ENCODE assay signal across 8 mouse cellular contexts in genomic region chr1:166153351-166154120, GRCm38 (mm10). TPM values are rescaled to one million over a fixed set of nuclear protein-coding genes. Genes with fewer than 3 reads are reported as not detected.
A peak's percentile ranks its signal among the peaks of the same experiment; 100 is the strongest.
DNase-seq lines count a peak whose midpoint lies in the region; ATAC-seq lines count a peak whose summit lies in the region.

No protein-coding gene starts in this region.

- H3K9me3 ChIP-seq in embryonic facial prominence, embryonic 14.5 days (ENCODE audit: control insufficient read depth, low read length) = no peaks in the 10 kb centered on the region
- no peaks in the 10 kb centered on the region for H3K9me3 ChIP-seq in heart, embryonic 10.5 days
- no peaks in the 10 kb centered on the region for H3K9me3 ChIP-seq in liver, embryonic 13.5 days (replicated peaks)
- no peaks in the 10 kb centered on the region for H3K9me3 ChIP-seq in neural tube, embryonic 11.5 days (ENCODE audit: control insufficient read depth, low read length)
- no peaks in the 10 kb centered on the region for H3K9me3 ChIP-seq in stomach, embryonic 16.5 days (replicated peaks; ENCODE audit: control insufficient read depth, low read length)

- H3K27ac ChIP-seq in embryonic facial prominence, embryonic 14.5 days (replicated peaks; ENCODE audit: low read depth, low read length) = no peak overlapping the region
- no peak overlapping the region for H3K27ac ChIP-seq in heart, embryonic 10.5 days
- H3K27ac ChIP-seq in liver, embryonic 13.5 days = no peak overlapping the region
- no peak overlapping the region for H3K27ac ChIP-seq in neural tube, embryonic 11.5 days (ENCODE audit: low read depth, low read length)
- H3K27ac ChIP-seq in stomach, embryonic 16.5 days (ENCODE audit: low read length) = no peak overlapping the region

- peaks cover 23% of the 10 kb centered on the region for H3K27me3 ChIP-seq in embryonic facial prominence, embryonic 14.5 days (replicated peaks; ENCODE audit: control insufficient read depth, insufficient read depth, low read length)
- peaks cover 40% of the 10 kb centered on the region for H3K27me3 ChIP-seq in heart, embryonic 10.5 days (ENCODE audit: insufficient read depth, poor library complexity, severe bottlenecking)
- peaks cover 22% of the 10 kb centered on the region for H3K27me3 ChIP-seq in liver, embryonic 13.5 days
- H3K27me3 ChIP-seq in neural tube, embryonic 11.5 days (ENCODE audit: control insufficient read depth, insufficient read depth, low read length) = peaks cover 8% of the 10 kb centered on the region; the same call in 1 of the 2 replicates
- H3K27me3 ChIP-seq in stomach, embryonic 16.5 days (ENCODE audit: control insufficient read depth, insufficient read depth, low read length) = peaks cover 12% of the 10 kb centered on the region

- no peaks in the 10 kb centered on the region for H3K36me3 ChIP-seq in embryonic facial prominence, embryonic 14.5 days (ENCODE audit: control insufficient read depth, insufficient read depth, low read length)
- H3K36me3 ChIP-seq in heart, embryonic 10.5 days = no peaks in the 10 kb centered on the region
- no peaks in the 10 kb centered on the region for H3K36me3 ChIP-seq in liver, embryonic 13.5 days
- no peaks in the 10 kb centered on the region for H3K36me3 ChIP-seq in neural tube, embryonic 11.5 days (ENCODE audit: control insufficient read depth, insufficient read depth, low read length)
- no peaks in the 10 kb centered on the region for H3K36me3 ChIP-seq in stomach, embryonic 16.5 days (ENCODE audit: control insufficient read depth, insufficient read depth, low read length)

- H3K4me2 ChIP-seq in embryonic facial prominence, embryonic 14.5 days (ENCODE audit: low read depth, low read length) = no peak overlapping the region
- H3K4me2 ChIP-seq in liver, embryonic 13.5 days = 0 out of 2 replicates have a peak overlapping the region, but pooled peaks have one; percentile 21
- no peak overlapping the region for H3K4me2 ChIP-seq in neural tube, embryonic 11.5 days (ENCODE audit: low read depth)
- peak overlapping the region; percentile 41; the same call in 1 of the 2 replicates for H3K4me2 ChIP-seq in stomach, embryonic 16.5 days (ENCODE audit: low read depth, low read length)

- H3K9ac ChIP-seq in embryonic facial prominence, embryonic 14.5 days (ENCODE audit: low read depth, low read length) = no peak overlapping the region
- no peak overlapping the region for H3K9ac ChIP-seq in liver, embryonic 13.5 days
- no peak overlapping the region for H3K9ac ChIP-seq in neural tube, embryonic 11.5 days (ENCODE audit: low read length)
- no peak overlapping the region for H3K9ac ChIP-seq in stomach, embryonic 16.5 days (ENCODE audit: low read length)

- peak; percentile 92 for DNase-seq in A20 (ENCODE audit: low read depth, low spot score)
- DNase-seq in adrenal gland, postnatal 36 days = peak; percentile 90 to 94
- peak; percentile 91 for DNase-seq in embryonic facial prominence, embryonic 14.5 days (ENCODE audit: low spot score)
- DNase-seq in heart, embryonic 10.5 days (ENCODE audit: low spot score) = peak; percentile 90
- peak; percentile 95 for DNase-seq in kidney, postnatal 10 days
- peak; percentile 66 for DNase-seq in liver, embryonic 13.5 days
- peak; percentile 86 for DNase-seq in neural tube, embryonic 11.5 days (ENCODE audit: low spot score)

- 0 out of 2 replicates have a peak, but pooled peaks cover 4% of the 10 kb centered on the region for H3K4me1 ChIP-seq in embryonic facial prominence, embryonic 14.5 days (ENCODE audit: control insufficient read depth, insufficient read depth, low read length)
- H3K4me1 ChIP-seq in heart, embryonic 10.5 days = peaks cover 17% of the 10 kb centered on the region; the same call in 1 of the 2 replicates
- H3K4me1 ChIP-seq in liver, embryonic 13.5 days (replicated peaks) = peaks cover 25% of the 10 kb centered on the region
- peaks cover 4% of the 10 kb centered on the region; the same call in 1 of the 2 replicates for H3K4me1 ChIP-seq in neural tube, embryonic 11.5 days (ENCODE audit: control insufficient read depth, insufficient read depth, low read length)
- H3K4me1 ChIP-seq in stomach, embryonic 16.5 days (ENCODE audit: control insufficient read depth, insufficient read depth, low read length) = no peaks in the 10 kb centered on the region; the same call in 1 of the 2 replicates

- H3K4me3 ChIP-seq in embryonic facial prominence, embryonic 14.5 days (ENCODE audit: low read depth, low read length) = no peak overlapping the region
- H3K4me3 ChIP-seq in heart, embryonic 10.5 days = no peak overlapping the region; the same call in 1 of the 2 replicates
- H3K4me3 ChIP-seq in liver, embryonic 13.5 days (replicated peaks) = no peak overlapping the region
- no peak overlapping the region for H3K4me3 ChIP-seq in neural tube, embryonic 11.5 days (ENCODE audit: low read depth, low read length)
- no peak overlapping the region for H3K4me3 ChIP-seq in stomach, embryonic 16.5 days (replicated peaks; ENCODE audit: low read length)

- WGBS in embryonic facial prominence, embryonic 14.5 days = 12% methylated on average over 18 of the region's 18 CpGs
- WGBS in heart, embryonic 10.5 days = 14% methylated on average over 18 of the region's 18 CpGs
- 12% methylated on average over 18 of the region's 18 CpGs for WGBS in liver, embryonic 13.5 days (ENCODE audit: insufficient replicate concordance)
- WGBS in neural tube, embryonic 11.5 days = 13% methylated on average over 18 of the region's 18 CpGs
- WGBS in stomach, embryonic 16.5 days = 7% methylated on average over 18 of the region's 18 CpGs

- ATAC-seq in embryonic facial prominence, embryonic 14.5 days (ENCODE audit: low read depth) = peak; percentile 56
- ATAC-seq in liver, embryonic 13.5 days (ENCODE audit: low read depth) = no peak
- ATAC-seq in neural tube, embryonic 11.5 days (ENCODE audit: insufficient read depth, low FRiP score, low TSS enrichment) = no peak
- peak; percentile 59; the same call in 1 of the 2 replicates for ATAC-seq in stomach, embryonic 16.5 days (ENCODE audit: insufficient read depth, low FRiP score)

RNA-seq across cellular contexts. Expression of gene Gpa33, which starts 23.5 kb away (rescaled TPM):
- total RNA-seq in adrenal gland, postnatal 36 days (2021) = under 1 TPM; 0.10 to 0.23 TPM
- polyA plus RNA-seq in embryonic facial prominence, embryonic 14.5 days (2014; fragmentation: Nextera tagmentation; extraction: Ambion mirVana) = 0.26 TPM in 1 of 2 replicates, not detected in the other
- 0.15 and 0.20 TPM in 2 replicates for polyA plus RNA-seq in heart, embryonic 10.5 days (2016; fragmentation: Nextera tagmentation; extraction: Ambion mirVana)
- polyA plus RNA-seq in liver, embryonic 13.5 days (2015; fragmentation: Nextera tagmentation; extraction: Ambion mirVana) = 0.17 TPM in 1 of 2 replicates, not detected in the other
- 0.14 and 0.21 TPM in 2 replicates for polyA plus RNA-seq in neural tube, embryonic 11.5 days (2014; fragmentation: Nextera tagmentation; extraction: Ambion mirVana)
- polyA plus RNA-seq in stomach, embryonic 16.5 days (2015; fragmentation: Nextera tagmentation; extraction: Ambion mirVana) = 11.9 and 14.2 TPM in 2 replicates

RNA-seq across cellular contexts. Expression of gene Dusp27, which starts 25.8 kb away (rescaled TPM):
- under 1 TPM; 0.07 to 0.10 TPM for total RNA-seq in adrenal gland, postnatal 36 days (2021)
- 11.3 and 14.0 TPM in 2 replicates for polyA plus RNA-seq in embryonic facial prominence, embryonic 14.5 days (2014; fragmentation: Nextera tagmentation; extraction: Ambion mirVana)
- 38.2 and 64.9 TPM in 2 replicates for polyA plus RNA-seq in heart, embryonic 10.5 days (2016; fragmentation: Nextera tagmentation; extraction: Ambion mirVana)
- polyA plus RNA-seq in liver, embryonic 13.5 days (2015; fragmentation: Nextera tagmentation; extraction: Ambion mirVana) = 0.16 TPM in 2 replicates
- 3.6 and 4.7 TPM in 2 replicates for polyA plus RNA-seq in neural tube, embryonic 11.5 days (2014; fragmentation: Nextera tagmentation; extraction: Ambion mirVana)
- polyA plus RNA-seq in stomach, embryonic 16.5 days (2015; fragmentation: Nextera tagmentation; extraction: Ambion mirVana) = 2.5 and 6.1 TPM in 2 replicates

Comparison
In these comparisons a context has a peak if more than half of its experiments do, and no peak if none do; other contexts are left out.
1. ATAC-seq: peak in embryonic facial prominence, embryonic 14.5 days (single experiment) and stomach, embryonic 16.5 days (single experiment); none in liver, embryonic 13.5 days (single experiment) and neural tube, embryonic 11.5 days (single experiment).
2. H3K4me2 ChIP-seq: peak in liver, embryonic 13.5 days (single experiment) and stomach, embryonic 16.5 days (single experiment); none in embryonic facial prominence, embryonic 14.5 days (single experiment) and neural tube, embryonic 11.5 days (single experiment).
3. RNA of gene Gpa33, which starts 23.5 kb away (polyA plus RNA-seq): 11.9 to 14.2 TPM in stomach, embryonic 16.5 days; 0.26 TPM in embryonic facial prominence, embryonic 14.5 days, 0.14 to 0.21 TPM in neural tube, embryonic 11.5 days, 0.15 to 0.20 TPM in heart, embryonic 10.5 days and 0.17 TPM in liver, embryonic 13.5 days; every median in the first group is over 10 times any median in the second.
4. Peak in every context shown above with its lines, with median percentiles within 50 percentile points of each other: DNase-seq.